Mouse (Mus musculus) bone marrow macrophage, adult 2 months (primary cell): ENCODE measurements at regions not wholly inside any gene's neighbourhood (a gene's known extent, or its start where the extent isn't known, plus 50 kb on each side); places are given as distances from the start of the nearest gene placed in this dataset.

Experiments
- CTCF ChIP-seq: IDR thresholded peaks from 2 replicates; pipeline ENCODE4 v1.5.1; 2012; ENCODE audit warnings: low read depth, mild to moderate bottlenecking, low read length, moderate library complexity
- POLR2A ChIP-seq: IDR thresholded peaks from 2 replicates; pipeline ENCODE4 v1.6.1; 2012; ENCODE audit warnings: mild to moderate bottlenecking, low read depth, low read length, borderline replicate concordance

- TF ChIP-seq CTCF: no peak
- no peak for TF ChIP-seq POLR2A
Measured at GRCm38 (mm10) chr14:85930387-85930786, 1210.6 kb downstream of the Diaph3 start.
